Mouse (Mus musculus) adrenal gland, adult 8-10 months (tissue): ENCODE measurements around the gene Tbc1d9. TPM values are rescaled to one million over a fixed set of nuclear protein-coding genes. Genes with fewer than 3 reads are reported as not detected.
"Not testable (repeated sequence)": the region's sequence is repeated elsewhere in the genome, so short reads cannot be mapped to it uniquely, and the experiment has no call there.

Experiments
- DNase-seq: peaks from one replicate; pipeline ENCODE4 v3.0.0; 2022
- total RNA-seq, 4 experiments: library from RNA; stranded (reverse); gene quantifications; 2 replicates each; pipeline ENCODE4 v1.2.4; 2022

Tbc1d9 gene
- total RNA-seq, 4 experiments from 2014 or later = 10.1 to 24.2 (median 16.8) TPM

GRCm38 (mm10) chr8:83233099-83233498 is 67.9 kb downstream of the Tbc1d9 start:
- no peak for DNase-seq

- DNase-seq = no peak
Observed at GRCm38 (mm10) chr8:83239341-83239740, 74.2 kb downstream of the Tbc1d9 start.

GRCm38 (mm10) chr8:83244151-83244550 is 79.0 kb downstream of the Tbc1d9 start:
- no peak for DNase-seq

GRCm38 (mm10) chr8:83250858-83251257 is 85.7 kb downstream of the Tbc1d9 start:
- DNase-seq = no peak

GRCm38 (mm10) chr8:83251362-83252246 is 86.5 kb downstream of the Tbc1d9 start:
- no peak for DNase-seq

- no peak for DNase-seq
Observed at GRCm38 (mm10) chr8:83252791-83253190, 87.6 kb downstream of the Tbc1d9 start.

- DNase-seq = no peak
Observed at GRCm38 (mm10) chr8:83257631-83258030, 92.5 kb downstream of the Tbc1d9 start.

- DNase-seq = peak; percentile 23
Observed at GRCm38 (mm10) chr8:83260418-83261215, 95.5 kb downstream of the Tbc1d9 start.

GRCm38 (mm10) chr8:83271172-83271571 is 106.0 kb downstream of the Tbc1d9 start:
- DNase-seq = no peak

GRCm38 (mm10) chr8:83272464-83272863 is 107.3 kb downstream of the Tbc1d9 start:
- DNase-seq = no peak

- no peak for DNase-seq
Observed at GRCm38 (mm10) chr8:83274470-83274869, 109.3 kb downstream of the Tbc1d9 start.

- DNase-seq = no peak
Observed at GRCm38 (mm10) chr8:83278431-83278830, 113.3 kb downstream of the Tbc1d9 start.

GRCm38 (mm10) chr8:83285391-83285790 is 120.2 kb downstream of the Tbc1d9 start:
- DNase-seq = no peak

GRCm38 (mm10) chr8:83290176-83290575 is 125.0 kb downstream of the Tbc1d9 start, which contains the start of gene Ucp1:
TSS of gene Ucp1 (plus strand) at chr8:83290352.
- no peak for DNase-seq

GRCm38 (mm10) chr8:83297375-83297774 is 132.2 kb downstream of the Tbc1d9 start:
- DNase-seq = no peak

GRCm38 (mm10) chr8:83300135-83300534 is 135.0 kb downstream of the Tbc1d9 start:
- no peak for DNase-seq

- no peak for DNase-seq
Observed at GRCm38 (mm10) chr8:83304946-83305345, 139.8 kb downstream of the Tbc1d9 start.

- peak; percentile 14 for DNase-seq
Observed at GRCm38 (mm10) chr8:83309836-83310235, 144.7 kb downstream of the Tbc1d9 start.

- not testable (repeated sequence) for DNase-seq
Observed at GRCm38 (mm10) chr8:83315084-83315483, 149.9 kb downstream of the Tbc1d9 start.

GRCm38 (mm10) chr8:83315691-83316090 is 150.5 kb downstream of the Tbc1d9 start:
- DNase-seq = no peak

GRCm38 (mm10) chr8:83320543-83320942 is 155.4 kb downstream of the Tbc1d9 start:
- no peak for DNase-seq

GRCm38 (mm10) chr8:83322374-83322773 is 157.2 kb downstream of the Tbc1d9 start:
- DNase-seq = no peak
